Mouse (Mus musculus): ENCODE data around the gene Cdk5r1. TPM values are rescaled to one million over a fixed set of nuclear protein-coding genes. Genes with fewer than 3 reads are reported as not detected.
"Not testable (repeated sequence)": the region's sequence is repeated elsewhere in the genome, so short reads cannot be mapped to it uniquely, and the experiment has no call there.

Gene Cdk5r1
- polyA plus RNA-seq (2016; fragmentation: Nextera tagmentation; extraction: Ambion mirVana), result 5.2 and 11.2 TPM in 2 replicates

- peak; percentile 90 for DNase-seq (ENCODE audit: low spot score)
- Histone ChIP-seq H3K36me3 (peaks cover 56% of the 10 kb centered on the region), H3K4me1 (peaks cover 46% of the 10 kb centered on the region), H3K9me3 (replicated peaks) (no peaks in the 10 kb centered on the region), H3K4me3 (peak within 1 kb of the TSS; percentile 82), H3K27me3 (ENCODE audit: low read depth, poor library complexity, severe bottlenecking) (peaks cover 66% of the 10 kb centered on the region), H3K27ac (replicated peaks) (peak within 1 kb of the TSS; percentile 91)
- under 1% methylated on average over 113 of the region's 116 CpGs for WGBS
Observed at GRCm38 (mm10) chr11:80476222-80477189, at the start of gene Cdk5r1. Gene Cdk5r1 (plus strand): TSS chr11:80477023.

- under 1% methylated on average over 58 of the region's 58 CpGs for WGBS
- Histone ChIP-seq H3K36me3 (peaks cover 22% of the 10 kb centered on the region), H3K4me3 (peak within 1 kb of the TSS; percentile 92), H3K9me3 (replicated peaks) (no peaks in the 10 kb centered on the region), H3K27ac (replicated peaks) (peak within 1 kb of the TSS; percentile 95), H3K27me3 (ENCODE audit: low read depth, poor library complexity, severe bottlenecking) (no peaks in the 10 kb centered on the region), H3K4me1 (peaks cover 14% of the 10 kb centered on the region)
- DNase-seq (ENCODE audit: low spot score), result peak; percentile 97
Observed at GRCm38 (mm10) chr11:80428381-80429008, 48.3 kb upstream of the Cdk5r1 start, which contains the start of gene Psmd11. Gene Psmd11 (plus strand): TSS chr11:80428615.

- H3K27ac ChIP-seq (replicated peaks), result peak overlapping the region; percentile 95
- DNase-seq (ENCODE audit: low spot score), result no peak
- H3K36me3 ChIP-seq, result peaks cover 28% of the 10 kb centered on the region
- no peaks in the 10 kb centered on the region for H3K9me3 ChIP-seq (replicated peaks)
- H3K27me3 ChIP-seq (ENCODE audit: low read depth, poor library complexity, severe bottlenecking), result no peaks in the 10 kb centered on the region
- peak overlapping the region; percentile 92 for H3K4me3 ChIP-seq
- under 1% methylated on average over 37 of the region's 37 CpGs for WGBS
- H3K4me1 ChIP-seq, result peaks cover 14% of the 10 kb centered on the region
Observed at GRCm38 (mm10) chr11:80429009-80429475, 47.8 kb upstream of the Cdk5r1 start.

GRCm38 (mm10) chr11:80429500-80430166 lies 47.2 kb upstream of the Cdk5r1 start:
- Histone ChIP-seq H3K27me3 (ENCODE audit: low read depth, poor library complexity, severe bottlenecking) (no peaks in the 10 kb centered on the region), H3K4me3 (peak overlapping the region; percentile 92), H3K36me3 (peaks cover 34% of the 10 kb centered on the region), H3K27ac (replicated peaks) (peak overlapping the region; percentile 95; the same call in 1 of the 2 replicates), H3K4me1 (peaks cover 14% of the 10 kb centered on the region), H3K9me3 (replicated peaks) (no peaks in the 10 kb centered on the region)
- no peak for DNase-seq (ENCODE audit: low spot score)
- whole genome bisulfite sequencing, result 65% methylated on average over 14 of the region's 14 CpGs

GRCm38 (mm10) chr11:80430366-80430910 lies 46.4 kb upstream of the Cdk5r1 start:
- no peak overlapping the region for H3K27ac ChIP-seq (replicated peaks)
- WGBS, result 96% methylated on average over 3 of the region's 3 CpGs
- H3K36me3 ChIP-seq, result peaks cover 42% of the 10 kb centered on the region
- H3K27me3 ChIP-seq (ENCODE audit: low read depth, poor library complexity, severe bottlenecking), result no peaks in the 10 kb centered on the region
- H3K4me3 ChIP-seq, result no peak overlapping the region
- H3K9me3 ChIP-seq (replicated peaks), result no peaks in the 10 kb centered on the region
- peaks cover 14% of the 10 kb centered on the region for H3K4me1 ChIP-seq
- DNase-seq (ENCODE audit: low spot score), result no peak

- H3K4me3 ChIP-seq, result no peak overlapping the region
- no peak overlapping the region for H3K27ac ChIP-seq (replicated peaks)
- no peaks in the 10 kb centered on the region for H3K27me3 ChIP-seq (ENCODE audit: low read depth, poor library complexity, severe bottlenecking)
- WGBS, result 94% methylated on average over 3 of the region's 3 CpGs
- H3K4me1 ChIP-seq, result no peaks in the 10 kb centered on the region
- peaks cover 99% of the 10 kb centered on the region for H3K36me3 ChIP-seq
- H3K9me3 ChIP-seq (replicated peaks), result no peaks in the 10 kb centered on the region
- no peak for DNase-seq (ENCODE audit: low spot score)
Observed at GRCm38 (mm10) chr11:80446916-80447315, 29.9 kb upstream of the Cdk5r1 start.

- Histone ChIP-seq H3K4me3 (no peak overlapping the region), H3K36me3 (peaks cover 99% of the 10 kb centered on the region), H3K9me3 (replicated peaks) (no peaks in the 10 kb centered on the region), H3K27me3 (ENCODE audit: low read depth, poor library complexity, severe bottlenecking) (no peaks in the 10 kb centered on the region), H3K27ac (replicated peaks) (no peak overlapping the region), H3K4me1 (no peaks in the 10 kb centered on the region)
- WGBS, result 95% methylated on average over 2 of the region's 2 CpGs
- no peak for DNase-seq (ENCODE audit: low spot score)
Observed at GRCm38 (mm10) chr11:80449859-80450258, 27.0 kb upstream of the Cdk5r1 start.

- H3K4me1 ChIP-seq, result no peaks in the 10 kb centered on the region
- no peak overlapping the region for H3K27ac ChIP-seq (replicated peaks)
- WGBS, result 93% methylated on average over 3 of the region's 3 CpGs
- no peak overlapping the region for H3K4me3 ChIP-seq
- no peak for DNase-seq (ENCODE audit: low spot score)
- H3K9me3 ChIP-seq (replicated peaks), result no peaks in the 10 kb centered on the region
- peaks cover 99% of the 10 kb centered on the region for H3K36me3 ChIP-seq
- H3K27me3 ChIP-seq (ENCODE audit: low read depth, poor library complexity, severe bottlenecking), result no peaks in the 10 kb centered on the region
Observed at GRCm38 (mm10) chr11:80452242-80452641, 24.6 kb upstream of the Cdk5r1 start.

GRCm38 (mm10) chr11:80453198-80453597 lies 23.6 kb upstream of the Cdk5r1 start:
- Histone ChIP-seq H3K4me3 (no peak overlapping the region), H3K9me3 (replicated peaks) (no peaks in the 10 kb centered on the region), H3K27me3 (ENCODE audit: low read depth, poor library complexity, severe bottlenecking) (no peaks in the 10 kb centered on the region), H3K4me1 (no peaks in the 10 kb centered on the region), H3K27ac (replicated peaks) (no peak overlapping the region), H3K36me3 (peaks cover 99% of the 10 kb centered on the region)
- no peak for DNase-seq (ENCODE audit: low spot score)
- 98% methylated on average over 1 of the region's 1 CpGs for whole genome bisulfite sequencing

GRCm38 (mm10) chr11:80463605-80464130 lies 13.2 kb upstream of the Cdk5r1 start:
- peaks cover 94% of the 10 kb centered on the region for H3K36me3 ChIP-seq
- H3K27me3 ChIP-seq (ENCODE audit: low read depth, poor library complexity, severe bottlenecking); H3K9me3 ChIP-seq (replicated peaks); H3K27ac ChIP-seq (replicated peaks); H3K4me1 ChIP-seq; H3K4me3 ChIP-seq; DNase-seq (ENCODE audit: low spot score): not testable (repeated sequence)
- 86% methylated on average over 4 of the region's 4 CpGs for WGBS

- H3K4me1 ChIP-seq, result peaks cover 9% of the 10 kb centered on the region
- no peak overlapping the region for H3K4me3 ChIP-seq
- 87% methylated on average over 16 of the region's 16 CpGs for WGBS
- no peak overlapping the region for H3K27ac ChIP-seq (replicated peaks)
- peaks cover 74% of the 10 kb centered on the region for H3K36me3 ChIP-seq
- DNase-seq (ENCODE audit: low spot score), result no peak
- H3K9me3 ChIP-seq (replicated peaks), result no peaks in the 10 kb centered on the region
- peaks cover 31% of the 10 kb centered on the region for H3K27me3 ChIP-seq (ENCODE audit: low read depth, poor library complexity, severe bottlenecking)
Observed at GRCm38 (mm10) chr11:80471836-80472605, 4.8 kb upstream of the Cdk5r1 start.

All from midbrain, embryonic 10.5 days (tissue).